ENCODE assay signal across 10 mouse cellular contexts in genomic region chr14:43860522-43860921, GRCm38 (mm10). TPM values are rescaled to one million over a fixed set of nuclear protein-coding genes. Genes with fewer than 3 reads are reported as not detected.
DNase-seq lines count a peak whose midpoint lies in the region; ATAC-seq and TF ChIP-seq lines count a peak whose summit lies in the region.
"Not testable (repeated sequence)": the region's sequence is repeated elsewhere in the genome, so short reads cannot be mapped to it uniquely, and the experiment has no call there.
"Had no signal": no experiment of that assay in that cellular context is flagged by ENCODE, and none has a peak within 500 bp of the region (broad histone marks: within the 10 kb centered on the region; RNA-seq: fewer than 3 reads in every experiment).

No protein-coding gene starts in this region.

- H3K27me3 ChIP-seq in hindbrain, embryonic 14.5 days (ENCODE audit: control insufficient read depth, insufficient read depth, low read length); liver, embryonic 14.5 days (ENCODE audit: control insufficient read depth, insufficient read depth, low read length); thymus, adult 2 months (ENCODE audit: control insufficient read depth, insufficient read depth, low read length): not testable (repeated sequence)

- peak; percentile 60 for TF ChIP-seq CTCF in liver, embryonic 14.5 days (IDR thresholded peaks at IDR 0.05; ENCODE audit: low read depth)
- TF ChIP-seq CTCF in thymus, adult 2 months (IDR thresholded peaks at IDR 0.05; ENCODE audit: borderline replicate concordance, control insufficient read depth, extremely low read depth, insufficient read depth, low read length, poor library complexity), result not testable (repeated sequence)

- H3K9me3 ChIP-seq in ES-E14 (ENCODE audit: control insufficient read depth, insufficient read depth, low read depth, low read length); hindbrain, embryonic 14.5 days (ENCODE audit: control insufficient read depth, low read length); liver, embryonic 14.5 days (ENCODE audit: control insufficient read depth, low read length): not testable (repeated sequence)

- not testable (repeated sequence) for H3K4me2 ChIP-seq in hindbrain, embryonic 14.5 days (replicated peaks); liver, embryonic 14.5 days (ENCODE audit: low read depth)

- peak; percentile 13 for DNase-seq in ES-E14 (ENCODE audit: low read depth, low spot score)
- peak; percentile 7 to 10 for DNase-seq in cerebellum, postnatal 14 days
- peak; percentile 2 to 11 for DNase-seq in frontal cortex, postnatal 10 days (ENCODE audit: low spot score in 2 of 2)
- peak; percentile 33 for DNase-seq in hindbrain, embryonic 14.5 days (ENCODE audit: low spot score)
- DNase-seq in layer of hippocampus, postnatal 10 days (ENCODE audit: low spot score in 2 of 2), result peak; percentile 18 to 33
- DNase-seq in liver, embryonic 14.5 days (ENCODE audit: low read depth in 3 of 3, low spot score in 3 of 3), result not testable (repeated sequence)
- DNase-seq in neural tube, embryonic 10.5 days (ENCODE audit: extremely low spot score, low spot score), result peak; percentile 31
- DNase-seq in thymus, adult 2 months, result peak; percentile 1

- peak; percentile 34; the same call in 1 of the 2 replicates for ATAC-seq in hindbrain, embryonic 14.5 days (ENCODE audit: low FRiP score)
- ATAC-seq in liver, embryonic 14.5 days (ENCODE audit: insufficient read depth), result not testable (repeated sequence)

- not testable (repeated sequence) for H3K27ac ChIP-seq in ES-E14 (ENCODE audit: insufficient read depth, low read depth, low read length, poor library complexity, severe bottlenecking); hindbrain, embryonic 14.5 days; liver, embryonic 14.5 days; thymus, adult 2 months (ENCODE audit: control insufficient read depth, insufficient read depth, low read length)

- not testable (repeated sequence) for H3K4me3 ChIP-seq in ES-E14 (ENCODE audit: insufficient read depth in 1 of 2, low read depth in 1 of 2, low read length in 2 of 2, poor library complexity in 1 of 2, severe bottlenecking in 1 of 2); hindbrain, embryonic 14.5 days (replicated peaks; ENCODE audit: low read length); liver, embryonic 14.5 days (ENCODE audit: insufficient read depth in 1 of 2, low read depth in 2 of 2, low read length in 2 of 2); thymus, adult 2 months (ENCODE audit: control insufficient read depth, insufficient read depth, low read length)

- in situ Hi-C loops in ES-E14 (cut with MboI; ENCODE audit: low sequenced_read_pairs in 2 of 2, unreplicated experiment in 2 of 2), result not testable (repeated sequence)

- 34% methylated on average over 2 of the region's 2 CpGs for whole genome bisulfite sequencing in hindbrain, embryonic 14.5 days
- WGBS in liver, embryonic 14.5 days (ENCODE audit: insufficient replicate concordance), result 14% methylated on average over 2 of the region's 2 CpGs
- whole genome bisulfite sequencing in thymus, adult 2 months, result 43% methylated on average over 2 of the region's 2 CpGs

- not testable (repeated sequence) for H3K9ac ChIP-seq in ES-E14 (ENCODE audit: insufficient read depth, low read depth, low read length, poor library complexity, severe bottlenecking); hindbrain, embryonic 14.5 days; liver, embryonic 14.5 days (replicated peaks)

- not testable (repeated sequence) for TF ChIP-seq POLR2A in thymus, adult 2 months (IDR thresholded peaks at IDR 0.05; ENCODE audit: control insufficient read depth, extremely low read depth, insufficient read depth, low read length, poor library complexity)

- not testable (repeated sequence) for H3K36me3 ChIP-seq in ES-E14 (ENCODE audit: control insufficient read depth, insufficient read depth, low read length, poor library complexity, severe bottlenecking); hindbrain, embryonic 14.5 days (replicated peaks; ENCODE audit: control insufficient read depth, insufficient read depth); liver, embryonic 14.5 days (replicated peaks; ENCODE audit: control insufficient read depth, insufficient read depth, low read depth); thymus, adult 2 months (ENCODE audit: control insufficient read depth, insufficient read depth, low read length)

- not testable (repeated sequence) for H3K4me1 ChIP-seq in ES-E14 (ENCODE audit: control insufficient read depth in 2 of 2, insufficient read depth in 2 of 2, low read length in 2 of 2, poor library complexity in 1 of 2); hindbrain, embryonic 14.5 days (replicated peaks; ENCODE audit: control insufficient read depth, insufficient read depth, low read length); liver, embryonic 14.5 days (replicated peaks; ENCODE audit: control insufficient read depth in 2 of 2, insufficient read depth in 2 of 2, low read length in 1 of 2); thymus, adult 2 months (replicated peaks; ENCODE audit: control insufficient read depth, insufficient read depth, low read length)

- not testable (repeated sequence) for TF ChIP-seq EP300 in liver, embryonic 14.5 days (IDR thresholded peaks at IDR 0.05; ENCODE audit: low read depth)

TF ChIP-seq in ES-E14, 5 proteins besides CTCF, POLR2A, EP300 and RAD21:
- peak; percentile 32; the same call in 1 of the 2 replicates for TF ChIP-seq ZC3H11A (IDR thresholded peaks at IDR 0.05; ENCODE audit: borderline replicate concordance, low read depth, low read length)
TF ChIP-seq in ES-E14: peak in this region for 1; not testable (repeated sequence) for 4.

RNA-seq across cellular contexts. Expression of gene Ear1, which starts 14.8 kb away (rescaled TPM):
- not detected in 2 replicates for total RNA-seq in ES-E14 (2012; rRNA removed)
- not detected in 2 replicates for polyA plus RNA-seq in hindbrain, embryonic 14.5 days (2014; fragmentation: Nextera tagmentation; extraction: Ambion mirVana)
- not detected for total RNA-seq in layer of hippocampus, postnatal 10 days (2021)
- polyA plus RNA-seq in liver, embryonic 14.5 days (2012; rRNA removed), result 8.8 and 18.7 TPM in 2 replicates
- polyA plus RNA-seq in liver, embryonic 14.5 days (2014; fragmentation: Nextera tagmentation; extraction: Ambion mirVana), result 2.9 and 3.2 TPM in 2 replicates
- polyA plus RNA-seq in thymus, adult 2 months (2012; rRNA removed), result 1.6 and 5.0 TPM in 2 replicates
- polyA plus RNA-seq: heart, embryonic 14.5 days; limb, embryonic 12.5 days had no signal
